Mouse (Mus musculus) layer of hippocampus, adult 2 months (tissue): ENCODE data around the gene Git2. TPM values are rescaled to one million over a fixed set of nuclear protein-coding genes. Genes with fewer than 3 reads are reported as not detected.

ENCODE experiments used
- DNase-seq, 2 experiments: peaks; one replicate each; pipeline ENCODE4 v3.0.0; 2022; ENCODE audit warnings: low spot score in 2 of 2
- H3K27ac ChIP-seq: fragments of 200-600 bp; 2 replicates; pipeline ENCODE4 v1.8.1; 2022
- H3K4me3 ChIP-seq: fragments of 200-600 bp; 2 replicates; pipeline ENCODE4 v1.8.1; 2022; ENCODE audit warnings: mild to moderate bottlenecking
- CTCF ChIP-seq: fragments of 200-600 bp; conservative IDR thresholded peaks from 2 replicates; pipeline ENCODE4 v1.8.1; 2022; ENCODE audit warnings: antibody characterized with exemption, mild to moderate bottlenecking, moderate library complexity
- total RNA-seq, 2 experiments: library from RNA; stranded (reverse); gene quantifications; 2 replicates each; pipeline ENCODE4 v1.2.3; 2021

Git2 gene
- total RNA-seq, 2 experiments from 2014 or later, result 45.7 to 47.5 TPM

DNA sequence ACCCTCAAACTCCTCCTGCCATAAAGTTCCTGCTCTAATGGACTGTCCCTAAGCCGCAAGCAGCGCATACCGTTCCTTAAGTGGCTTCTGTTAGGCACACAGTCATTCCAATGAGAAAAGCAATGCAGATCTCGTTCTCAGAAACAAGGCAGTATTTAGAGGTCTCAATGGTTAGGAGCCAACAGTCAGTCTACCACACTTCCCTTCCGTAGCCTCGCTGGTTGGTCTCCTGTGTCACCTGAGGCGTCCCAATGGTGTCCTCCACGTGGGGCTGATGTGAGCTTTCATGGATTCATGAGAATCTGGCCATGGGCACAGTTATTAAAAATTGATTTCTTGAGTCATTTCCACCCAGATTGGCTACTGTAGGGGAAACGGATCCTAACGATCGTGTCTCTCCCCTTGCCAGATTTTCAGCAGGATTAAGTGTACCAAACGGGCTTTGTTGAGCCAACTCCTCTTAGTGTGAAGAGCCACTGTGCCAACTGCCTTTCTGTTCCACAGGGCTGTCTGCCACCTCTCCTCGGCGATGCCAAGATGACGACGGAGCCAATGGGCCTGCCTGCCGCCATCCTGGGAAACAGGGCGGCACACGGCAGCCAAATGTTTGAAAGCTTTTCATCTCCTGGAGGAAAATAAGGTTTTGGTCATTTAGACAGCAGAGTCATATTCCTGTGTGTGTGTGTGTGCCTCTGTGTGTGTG is 77.1 kb downstream of the Git2 start:
- no peak for TF ChIP-seq CTCF
- Histone ChIP-seq H3K27ac (no peak overlapping the region), H3K4me3 (no peak overlapping the region)

DNA sequence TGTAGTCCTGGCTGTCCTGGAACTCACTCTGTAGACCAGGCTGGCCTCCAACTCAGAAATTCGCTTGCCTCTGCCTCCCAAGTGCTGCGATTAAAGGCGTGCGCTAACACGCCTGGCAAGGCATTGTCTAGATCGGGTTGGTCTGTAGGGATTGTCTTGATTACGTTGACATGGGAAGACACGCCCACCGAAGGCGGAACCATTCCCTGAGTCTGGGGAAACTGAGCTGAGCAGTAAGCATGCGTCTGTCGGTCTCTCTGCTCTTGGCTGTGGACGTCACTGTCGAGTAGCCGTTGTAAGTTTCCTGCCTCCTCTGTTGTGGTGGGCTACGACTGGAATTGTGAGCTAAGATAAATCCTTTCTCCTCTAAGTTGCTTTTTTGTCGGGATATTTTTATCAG is 78.4 kb downstream of the Git2 start:
- Histone ChIP-seq H3K27ac (no peak overlapping the region), H3K4me3 (no peak overlapping the region)
- TF ChIP-seq CTCF, result no peak
- no peak for DNase-seq

More for the DNA sequence above, 77.1 kb downstream of the Git2 start:
- DNase-seq, result peak; percentile 83 to 89

DNA sequence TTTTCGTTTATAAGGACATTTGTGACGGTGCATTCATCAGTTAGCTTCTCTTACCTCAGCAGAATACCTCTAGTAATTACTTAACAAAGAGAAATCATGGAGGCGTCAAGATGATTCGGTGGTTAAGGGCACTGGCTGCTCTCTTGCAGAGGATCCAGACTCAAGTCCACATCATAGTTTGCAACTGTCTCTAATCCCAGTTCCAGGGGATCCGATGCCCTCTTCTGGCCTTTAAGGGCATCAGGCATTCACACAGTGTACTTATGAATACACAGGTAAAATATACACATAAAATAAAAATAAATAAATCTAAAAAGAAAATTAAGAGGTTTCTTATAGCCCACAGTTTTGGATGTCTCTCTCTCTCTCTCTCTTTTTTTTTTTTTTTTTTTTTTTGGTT is 79.5 kb downstream of the Git2 start:
- no peak for DNase-seq
- Histone ChIP-seq H3K27ac (no peak overlapping the region), H3K4me3 (no peak overlapping the region)
- TF ChIP-seq CTCF, result peak; percentile 48

DNA sequence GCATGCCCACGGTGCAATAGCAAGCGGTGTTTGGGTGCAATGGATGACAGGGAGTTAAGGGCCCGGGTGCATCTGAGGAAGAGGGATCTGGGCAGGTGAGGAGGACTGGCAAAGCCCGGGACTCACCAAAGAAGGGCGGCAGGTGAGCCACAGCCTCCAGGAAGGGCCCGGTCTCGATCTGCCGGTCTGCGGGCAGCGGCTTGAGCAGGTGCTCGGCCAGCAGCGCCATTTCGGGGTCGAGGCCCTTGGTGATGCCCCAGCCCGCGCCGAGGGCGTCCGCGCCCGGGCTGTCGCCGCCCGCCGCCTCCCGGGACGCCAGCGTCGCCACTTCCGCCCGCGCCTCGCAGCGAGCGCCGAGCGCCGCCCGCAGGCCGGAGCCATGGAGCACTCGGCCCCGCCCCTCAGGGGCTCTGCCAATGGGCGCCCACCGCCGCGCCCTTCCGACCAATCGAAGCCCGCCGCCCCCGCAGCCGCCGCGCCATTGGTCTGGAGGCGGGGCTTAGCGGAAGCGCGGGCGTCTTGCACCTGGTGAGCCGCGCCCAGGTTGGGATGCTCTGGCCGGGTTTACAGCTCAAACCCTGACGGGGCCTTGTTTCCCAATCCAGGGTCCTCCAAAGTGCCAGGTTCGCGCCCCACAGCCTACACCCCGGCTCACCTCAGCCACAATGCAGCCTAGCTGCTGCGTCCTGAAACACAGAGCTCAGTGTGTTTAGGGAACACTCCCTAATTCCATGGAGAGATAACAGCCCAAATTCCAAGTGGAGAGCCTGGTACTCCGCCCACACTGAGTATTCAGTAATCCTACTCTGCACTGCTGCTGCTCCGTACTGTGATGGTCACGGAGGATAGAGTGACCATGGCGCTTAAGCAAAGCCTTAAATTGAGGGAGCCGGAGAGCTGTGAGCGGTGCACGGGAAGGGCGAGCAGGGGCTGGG is 84.4 kb downstream of the Git2 start, which contains the start of gene Gltp:
Gene Gltp, minus strand, starts transcription at position 352 of the 935 bp plus-strand sequence.
- H3K4me3 ChIP-seq, result peak within 1 kb of the TSS; percentile 85
- TF ChIP-seq CTCF, result peak; percentile 64
- peak; percentile 91 to 94 for DNase-seq
- H3K27ac ChIP-seq, result peak within 1 kb of the TSS; percentile 94

DNA sequence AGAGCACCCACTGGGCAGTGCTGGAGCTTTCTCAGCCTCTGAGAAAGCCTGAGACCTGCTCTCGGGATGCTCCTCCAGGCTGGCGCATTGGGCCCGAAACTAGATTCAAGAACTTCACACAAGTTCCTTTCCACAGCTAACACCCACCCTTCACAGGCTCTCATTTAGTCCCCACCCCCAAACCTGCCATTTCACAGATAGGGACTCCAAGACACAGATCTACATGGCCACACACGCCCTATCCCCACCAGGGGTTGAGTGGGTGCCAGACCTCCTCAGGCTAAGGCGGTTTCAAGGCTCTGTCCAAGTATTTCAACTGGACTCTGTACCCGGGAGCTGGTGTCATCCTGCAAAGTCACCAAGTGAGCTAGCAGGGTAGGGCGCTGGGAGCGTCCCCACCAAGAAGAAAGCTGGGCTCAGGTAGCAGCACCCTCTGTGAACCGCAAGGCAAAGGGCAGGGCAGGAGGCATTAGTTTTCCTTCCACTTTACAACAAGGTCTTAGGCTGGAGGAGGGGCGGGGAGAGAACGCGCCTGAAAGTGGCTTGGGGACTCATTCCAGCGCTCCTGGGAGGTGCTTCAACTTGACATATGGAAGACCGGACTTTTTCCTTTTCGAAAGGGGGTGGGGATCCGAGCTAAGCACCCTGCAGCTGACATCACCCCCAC is 85.5 kb downstream of the Git2 start:
- no peak for TF ChIP-seq CTCF
- no peak for DNase-seq
- peak overlapping the region; percentile 85 for H3K4me3 ChIP-seq
- peak overlapping the region; percentile 94; the same call in 1 of the 2 replicates for H3K27ac ChIP-seq

DNA sequence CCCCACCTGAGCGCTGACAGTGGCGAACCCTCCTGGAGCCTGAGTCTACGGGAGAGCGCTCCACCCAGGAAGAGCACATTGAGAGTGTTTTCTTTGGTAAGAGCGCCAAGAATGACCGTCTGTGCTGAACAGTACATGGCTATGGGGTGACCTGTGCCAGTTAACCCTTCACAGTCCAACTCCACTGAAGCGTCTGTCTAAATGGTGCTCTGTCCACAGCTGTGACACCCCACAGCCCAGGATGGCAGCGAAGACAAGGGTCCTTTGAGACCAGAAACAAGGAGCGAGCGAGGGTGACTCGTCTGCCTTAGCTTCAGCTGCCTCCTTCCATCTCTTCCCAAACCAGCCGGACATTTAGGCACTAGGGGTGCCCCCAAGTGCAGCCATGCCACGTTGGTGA is 86.6 kb downstream of the Git2 start:
- Histone ChIP-seq H3K4me3 (no peak overlapping the region), H3K27ac (peak overlapping the region; percentile 94; the same call in 1 of the 2 replicates)
- no peak for TF ChIP-seq CTCF
- DNase-seq, result no peak

DNA sequence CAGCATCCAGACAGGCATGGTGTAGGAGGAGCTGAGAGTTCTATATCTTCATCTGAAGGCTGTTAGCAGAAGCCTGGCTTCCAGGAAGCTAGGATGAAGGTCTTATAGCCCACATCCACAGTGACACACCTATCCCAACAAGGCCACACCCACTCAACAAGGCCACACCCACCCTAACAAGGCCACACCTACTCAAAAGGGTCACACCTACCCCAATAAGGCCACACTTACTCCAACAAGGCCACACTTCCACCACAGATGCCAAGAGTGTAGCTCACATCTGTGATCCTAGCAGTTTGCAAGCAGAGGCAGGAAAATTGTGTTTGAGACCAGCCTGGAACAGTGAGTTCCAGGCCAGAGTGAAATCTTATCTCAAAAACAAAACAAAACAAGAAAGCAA is 87.4 kb downstream of the Git2 start:
- H3K27ac ChIP-seq, result peak overlapping the region; percentile 94; the same call in 1 of the 2 replicates
- TF ChIP-seq CTCF, result no peak
- no peak overlapping the region for H3K4me3 ChIP-seq
- no peak for DNase-seq

DNA sequence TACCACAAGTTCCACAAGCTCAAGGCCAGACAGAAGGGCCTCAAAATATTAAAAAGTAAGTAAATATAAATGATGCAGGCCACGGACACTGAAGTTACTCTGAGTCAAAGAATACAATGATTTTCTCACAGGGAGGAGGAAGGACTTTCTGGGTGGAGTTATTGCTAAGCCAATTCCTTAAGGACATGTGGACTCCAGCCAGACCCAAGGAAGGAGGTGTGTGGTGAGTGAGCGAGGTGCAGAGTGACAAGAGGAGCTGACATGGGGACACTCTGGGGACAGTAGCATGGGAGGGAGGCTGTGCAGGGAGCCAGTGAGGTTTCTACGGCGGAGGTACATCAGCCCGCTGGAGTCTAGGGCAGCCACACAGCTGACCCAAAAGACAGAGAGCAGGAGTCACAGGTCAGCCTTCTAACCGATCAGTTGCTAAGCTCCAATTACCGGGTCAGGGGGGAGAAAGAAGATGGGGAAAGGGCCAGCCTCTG is 88.5 kb downstream of the Git2 start:
- TF ChIP-seq CTCF, result no peak
- no peak for DNase-seq
- no peak overlapping the region for H3K4me3 ChIP-seq
- no peak overlapping the region for H3K27ac ChIP-seq

DNA sequence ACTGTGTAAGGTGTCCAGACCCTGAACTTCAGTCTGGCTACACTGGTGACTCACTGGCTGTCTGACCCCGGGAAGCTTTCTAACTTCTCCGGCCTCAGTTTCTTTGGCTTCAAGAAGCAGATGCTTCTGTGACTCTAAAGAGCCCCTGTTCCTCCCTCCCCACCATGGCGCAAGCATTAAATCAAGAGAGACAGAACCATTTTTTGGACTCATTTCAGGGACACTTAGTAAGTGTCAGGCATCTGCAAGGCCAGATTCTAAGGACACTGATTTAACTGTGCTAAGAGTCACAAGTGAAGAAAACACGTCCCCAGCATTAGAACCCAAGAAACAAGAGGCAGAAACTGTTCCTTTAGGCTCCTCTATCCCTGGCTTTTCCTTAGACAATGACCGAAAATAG is 89.3 kb downstream of the Git2 start:
- Histone ChIP-seq H3K4me3 (no peak overlapping the region), H3K27ac (no peak overlapping the region)
- DNase-seq, result no peak
- no peak for TF ChIP-seq CTCF

DNA sequence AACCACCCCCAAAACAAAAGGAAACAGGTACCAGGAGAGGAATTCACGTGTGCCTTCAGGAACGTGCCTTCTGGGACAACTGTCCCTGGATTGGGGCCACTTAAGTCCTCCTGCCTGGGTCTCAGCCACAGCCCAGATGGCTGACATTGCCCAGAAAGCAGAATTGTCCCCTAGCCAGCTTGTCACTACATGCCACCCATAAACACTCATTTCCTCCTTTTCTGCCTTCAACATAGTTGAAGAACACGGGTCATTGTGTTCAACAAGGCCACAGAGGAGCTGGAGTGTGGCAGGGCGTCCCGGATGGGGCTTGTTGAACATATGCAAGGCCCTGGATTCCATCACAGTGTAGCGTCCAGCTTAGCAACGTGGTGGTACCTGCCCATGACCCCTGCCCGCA is 93.6 kb downstream of the Git2 start:
- DNase-seq, result no peak
- Histone ChIP-seq H3K27ac (peak overlapping the region; percentile 61), H3K4me3 (no peak overlapping the region)
- no peak for TF ChIP-seq CTCF

DNA sequence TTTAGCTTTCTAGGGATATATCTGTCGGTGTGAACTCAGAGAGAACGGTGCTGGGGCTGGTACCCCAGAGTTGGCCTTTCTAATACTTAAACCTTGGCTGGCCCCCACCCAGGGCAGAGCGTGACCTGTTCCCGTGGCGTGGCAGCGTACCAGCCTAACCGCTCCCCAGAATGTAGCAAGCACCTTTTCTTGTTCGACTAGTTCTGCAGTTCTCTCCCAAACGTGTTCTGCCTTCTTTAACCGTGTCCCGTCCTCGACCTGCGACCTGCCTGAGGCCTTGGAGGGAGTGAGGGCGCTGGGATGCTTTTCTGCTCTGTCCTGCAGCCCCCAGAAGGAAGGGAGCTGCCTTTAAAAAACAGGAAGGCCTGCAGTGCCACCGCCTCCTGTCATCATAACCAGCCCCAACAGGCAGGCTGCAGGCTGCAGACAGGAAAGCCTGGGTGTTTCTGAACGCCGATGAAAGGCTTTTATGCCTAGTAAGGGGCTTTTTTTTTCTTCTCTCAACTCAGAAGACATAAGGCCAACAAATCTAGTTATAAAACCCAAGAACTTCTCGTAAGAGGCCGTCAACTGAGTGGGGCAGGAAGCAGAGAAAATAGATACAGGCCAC is 94.5 kb downstream of the Git2 start:
- no peak for DNase-seq
- no peak overlapping the region for H3K4me3 ChIP-seq
- peak overlapping the region; percentile 61; the same call in 1 of the 2 replicates for H3K27ac ChIP-seq
- no peak for TF ChIP-seq CTCF
